Mouse (Mus musculus): ENCODE data around the gene Saysd1. TPM values are rescaled to one million over a fixed set of nuclear protein-coding genes. Genes with fewer than 3 reads are reported as not detected.
"Not testable (repeated sequence)": the region's sequence is repeated elsewhere in the genome, so short reads cannot be mapped to it uniquely, and the experiment has no call there.

The Saysd1 gene
- polyA plus RNA-seq, 1 experiment from 2014 or later = 15.8 TPM

DNA sequence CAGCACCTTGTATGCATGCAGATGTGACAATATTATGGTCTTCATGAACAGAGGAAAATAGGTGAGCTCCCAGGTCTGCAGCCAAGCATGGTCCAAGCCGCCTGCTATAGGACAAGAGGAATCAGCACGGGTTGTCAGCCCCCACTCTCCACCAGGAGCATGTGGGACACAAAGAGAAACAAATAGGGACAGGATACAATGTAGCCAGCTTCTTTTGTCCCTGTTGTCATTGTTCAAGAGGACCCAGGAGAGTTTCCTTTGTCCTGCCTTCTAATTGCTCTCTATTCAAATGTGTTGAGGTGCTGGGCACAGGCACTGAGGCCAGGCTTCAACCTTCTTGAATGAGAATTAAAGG, 89.9 kb downstream of the Saysd1 start:
- Histone ChIP-seq H3K9ac (no peak overlapping the region), H3K4me1 (replicated peaks) (no peaks in the 10 kb centered on the region), H3K27ac (no peak overlapping the region), H3K4me2 (replicated peaks) (no peak overlapping the region), H3K36me3 (no peaks in the 10 kb centered on the region), H3K27me3 (replicated peaks) (no peaks in the 10 kb centered on the region), H3K4me3 (replicated peaks) (no peak overlapping the region), H3K9me3 (no peaks in the 10 kb centered on the region)
- WGBS = 43% methylated on average over 2 of the region's 2 CpGs
- no peak for ATAC-seq

DNA sequence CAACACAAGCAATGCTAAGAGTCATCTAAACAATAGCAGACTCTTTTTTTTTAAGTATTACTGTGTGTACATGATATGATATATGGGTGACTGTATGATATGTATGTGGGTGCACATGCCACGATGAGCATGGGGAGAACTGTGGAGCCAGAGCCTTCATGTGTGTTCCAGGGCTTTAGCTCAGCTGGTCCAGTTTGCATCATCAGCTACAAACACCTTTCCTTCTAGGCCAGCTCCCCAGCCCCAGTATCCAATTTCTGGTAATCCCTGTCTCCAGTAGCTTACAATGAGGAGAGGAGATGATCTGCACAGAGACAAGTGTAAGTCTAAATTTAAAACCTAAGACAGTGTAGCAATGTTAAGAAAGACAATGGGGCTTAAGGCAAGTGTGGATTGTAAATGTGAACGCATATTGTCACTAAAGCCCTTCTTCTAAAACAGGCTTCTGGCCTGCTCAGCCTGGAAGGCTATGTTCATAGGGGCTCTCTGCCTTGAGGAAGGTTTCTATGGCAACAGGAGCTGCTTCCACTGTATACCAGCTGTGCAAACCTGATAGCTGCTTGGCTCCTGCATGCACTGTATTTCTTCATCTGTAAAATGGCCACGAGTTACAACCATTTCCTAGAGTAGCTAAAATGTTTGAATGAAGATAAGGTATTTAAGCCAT, 90.4 kb downstream of the Saysd1 start:
- ATAC-seq = no peak
- H3K27me3 ChIP-seq (replicated peaks) = no peaks in the 10 kb centered on the region
- no peaks in the 10 kb centered on the region for H3K9me3 ChIP-seq
- H3K4me3 ChIP-seq (replicated peaks) = no peak overlapping the region
- H3K27ac ChIP-seq = no peak overlapping the region
- H3K9ac ChIP-seq = no peak overlapping the region
- no peaks in the 10 kb centered on the region for H3K4me1 ChIP-seq (replicated peaks)
- H3K4me2 ChIP-seq (replicated peaks) = no peak overlapping the region
- H3K36me3 ChIP-seq = no peaks in the 10 kb centered on the region
- WGBS = 68% methylated on average over 3 of the region's 3 CpGs

GRCm38 (mm10) chr14:20047291-20047690, 91.0 kb downstream of the Saysd1 start:
- H3K4me3 ChIP-seq (replicated peaks) = no peak overlapping the region
- ATAC-seq = no peak
- no peaks in the 10 kb centered on the region for H3K36me3 ChIP-seq
- 63% methylated on average over 2 of the region's 2 CpGs for WGBS
- no peak overlapping the region for H3K9ac ChIP-seq
- no peak overlapping the region for H3K4me2 ChIP-seq (replicated peaks)
- no peaks in the 10 kb centered on the region for H3K27me3 ChIP-seq (replicated peaks)
- H3K9me3 ChIP-seq = no peaks in the 10 kb centered on the region
- H3K27ac ChIP-seq = no peak overlapping the region
- H3K4me1 ChIP-seq (replicated peaks) = no peaks in the 10 kb centered on the region

- no peak for ATAC-seq
- H3K9me3 ChIP-seq = no peaks in the 10 kb centered on the region
- 96% methylated on average over 1 of the region's 1 CpGs for WGBS
- no peaks in the 10 kb centered on the region for H3K36me3 ChIP-seq
- no peak overlapping the region for H3K4me3 ChIP-seq (replicated peaks)
- H3K9ac ChIP-seq = no peak overlapping the region
- no peaks in the 10 kb centered on the region for H3K27me3 ChIP-seq (replicated peaks)
- H3K27ac ChIP-seq = no peak overlapping the region
- no peak overlapping the region for H3K4me2 ChIP-seq (replicated peaks)
- no peaks in the 10 kb centered on the region for H3K4me1 ChIP-seq (replicated peaks)
Measured at GRCm38 (mm10) chr14:20044036-20044435, 94.3 kb downstream of the Saysd1 start.

GRCm38 (mm10) chr14:20041836-20042235, 96.5 kb downstream of the Saysd1 start:
- Histone ChIP-seq H3K9ac (no peak overlapping the region), H3K9me3 (no peaks in the 10 kb centered on the region), H3K27ac (no peak overlapping the region), H3K4me3 (replicated peaks) (no peak overlapping the region), H3K4me1 (replicated peaks) (no peaks in the 10 kb centered on the region), H3K27me3 (replicated peaks) (no peaks in the 10 kb centered on the region), H3K4me2 (replicated peaks) (no peak overlapping the region), H3K36me3 (no peaks in the 10 kb centered on the region)
- no peak for ATAC-seq
- 79% methylated on average over 2 of the region's 2 CpGs for WGBS

DNA sequence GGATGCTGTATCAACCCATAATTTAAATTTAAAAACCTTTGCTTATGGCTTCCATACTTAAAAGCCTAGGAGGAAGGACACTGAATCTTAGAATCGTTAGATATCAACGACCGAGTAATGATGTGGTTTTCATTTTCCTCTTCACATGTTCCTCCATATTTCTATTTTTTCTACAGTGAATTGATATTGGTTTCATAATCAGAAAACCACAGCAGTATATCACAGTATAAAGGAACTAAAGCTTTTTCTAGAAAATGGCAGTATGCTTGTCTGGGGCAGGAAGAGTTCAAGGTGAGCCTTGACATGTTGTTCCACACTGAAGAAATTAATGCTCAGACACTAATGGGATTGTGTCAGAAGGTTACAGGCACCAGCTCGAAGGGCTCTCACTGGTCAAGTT, 97.4 kb downstream of the Saysd1 start:
- no peak overlapping the region for H3K4me2 ChIP-seq (replicated peaks)
- no peak overlapping the region for H3K9ac ChIP-seq
- no peak overlapping the region for H3K27ac ChIP-seq
- H3K4me3 ChIP-seq (replicated peaks) = no peak overlapping the region
- WGBS = 89% methylated on average over 4 of the region's 4 CpGs
- no peaks in the 10 kb centered on the region for H3K36me3 ChIP-seq
- H3K4me1 ChIP-seq (replicated peaks) = no peaks in the 10 kb centered on the region
- no peaks in the 10 kb centered on the region for H3K9me3 ChIP-seq
- H3K27me3 ChIP-seq (replicated peaks) = no peaks in the 10 kb centered on the region
- no peak for ATAC-seq

GRCm38 (mm10) chr14:20039795-20040194, 98.5 kb downstream of the Saysd1 start:
- Histone ChIP-seq H3K9ac (no peak overlapping the region), H3K27me3 (replicated peaks) (no peaks in the 10 kb centered on the region), H3K4me2 (replicated peaks) (no peak overlapping the region), H3K9me3 (no peaks in the 10 kb centered on the region), H3K4me3 (replicated peaks) (no peak overlapping the region), H3K27ac (no peak overlapping the region), H3K4me1 (replicated peaks) (no peaks in the 10 kb centered on the region), H3K36me3 (no peaks in the 10 kb centered on the region)
- no peak for ATAC-seq
- WGBS = 86% methylated on average over 2 of the region's 2 CpGs

DNA sequence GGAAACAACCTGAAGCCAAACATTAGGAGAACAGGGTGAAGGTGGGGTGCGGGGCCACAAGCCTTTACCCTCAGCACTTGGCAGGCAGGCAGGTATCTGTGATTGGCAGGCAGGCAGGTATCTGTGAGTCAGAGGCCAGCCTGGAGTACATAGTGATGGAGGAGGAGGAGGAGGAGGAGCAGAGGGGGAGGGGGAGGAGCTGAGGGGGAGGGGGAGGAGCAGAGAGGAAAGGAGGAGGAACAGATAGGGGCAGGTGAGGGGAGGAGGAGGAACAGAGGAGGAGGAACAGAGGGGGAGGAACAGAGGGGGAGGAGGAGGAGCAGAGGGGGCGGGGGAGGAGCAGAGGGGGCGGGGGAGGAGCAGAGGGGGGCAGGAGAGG, 105.6 kb downstream of the Saysd1 start:
- no peaks in the 10 kb centered on the region for H3K27me3 ChIP-seq (replicated peaks)
- no peaks in the 10 kb centered on the region for H3K4me1 ChIP-seq (replicated peaks)
- H3K36me3 ChIP-seq = no peaks in the 10 kb centered on the region
- peak; percentile 92 for ATAC-seq
- WGBS = 60% methylated on average over 1 of the region's 3 CpGs
- H3K4me2 ChIP-seq (replicated peaks) = 0 out of 2 replicates have a peak overlapping the region, but pooled peaks have one; percentile 14
- H3K4me3 ChIP-seq (replicated peaks) = no peak overlapping the region
- H3K9me3 ChIP-seq = no peaks in the 10 kb centered on the region
- no peak overlapping the region for H3K9ac ChIP-seq
- 0 out of 2 replicates have a peak overlapping the region, but pooled peaks have one; percentile 0 for H3K27ac ChIP-seq

DNA sequence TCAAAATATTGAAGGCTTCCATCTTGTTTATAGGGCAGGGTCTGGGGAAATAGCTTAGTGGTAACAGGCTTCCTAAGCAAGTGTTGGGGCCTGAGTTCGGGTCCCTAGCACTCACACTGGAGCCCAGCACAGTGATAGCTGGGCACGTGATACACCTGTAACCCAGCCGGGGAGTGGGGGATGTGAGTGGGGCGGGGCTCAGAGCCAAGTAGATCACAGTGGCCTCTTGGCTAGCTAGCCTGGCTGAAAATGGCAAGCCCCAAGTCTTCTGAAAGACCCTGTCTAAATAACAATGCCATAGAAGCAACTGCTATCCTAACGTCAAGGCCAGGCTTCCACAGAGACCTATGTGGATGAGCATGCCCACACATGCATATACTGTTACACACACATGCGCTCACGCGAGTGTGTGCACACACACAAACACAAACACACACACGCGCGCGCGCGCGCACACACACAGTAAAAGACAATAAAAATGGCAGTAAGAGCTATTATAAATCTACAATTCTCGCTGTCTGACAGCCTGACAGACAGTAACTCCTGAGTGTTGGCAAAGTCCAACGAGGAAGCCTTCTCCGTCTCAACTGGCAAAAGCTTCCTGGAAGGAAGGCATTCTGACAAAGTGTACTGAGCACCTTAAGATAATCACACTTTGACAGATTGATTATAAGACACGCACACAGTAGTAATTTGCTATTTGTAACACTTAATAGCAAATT, 106.2 kb downstream of the Saysd1 start:
- Histone ChIP-seq H3K36me3 (no peaks in the 10 kb centered on the region), H3K4me1 (replicated peaks) (no peaks in the 10 kb centered on the region), H3K27ac (peak overlapping the region; percentile 0; the same call in 1 of the 2 replicates), H3K4me3 (replicated peaks) (no peak overlapping the region), H3K27me3 (replicated peaks) (no peaks in the 10 kb centered on the region), H3K9me3 (no peaks in the 10 kb centered on the region), H3K9ac (no peak overlapping the region), H3K4me2 (replicated peaks) (0 out of 2 replicates have a peak overlapping the region, but pooled peaks have one; percentile 14)
- peak; percentile 80 for ATAC-seq
- 59% methylated on average over 19 of the region's 19 CpGs for WGBS

DNA sequence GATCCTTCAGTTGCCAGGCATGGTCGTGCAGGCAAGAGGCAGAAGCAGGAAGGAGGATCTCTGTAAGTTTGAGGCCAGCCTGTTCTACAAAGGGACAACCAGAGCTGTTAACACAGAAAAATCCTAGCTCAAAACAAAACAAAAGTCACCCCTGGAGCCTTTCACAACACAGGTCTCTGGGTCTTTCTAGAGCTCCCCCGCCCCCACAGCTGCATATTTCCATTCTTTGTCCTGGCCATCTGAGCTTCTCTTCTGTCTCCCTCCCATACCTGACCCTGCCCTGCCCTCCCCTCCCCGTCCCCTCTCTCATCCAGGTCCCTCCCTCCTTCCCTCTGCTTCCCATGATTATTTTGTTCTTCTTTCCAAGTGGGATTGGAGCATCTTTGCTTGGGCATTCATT, 108.7 kb downstream of the Saysd1 start:
- no peak overlapping the region for H3K4me3 ChIP-seq (replicated peaks)
- no peak overlapping the region for H3K27ac ChIP-seq
- 54% methylated on average over 3 of the region's 3 CpGs for WGBS
- H3K4me2 ChIP-seq (replicated peaks) = no peak overlapping the region
- no peaks in the 10 kb centered on the region for H3K27me3 ChIP-seq (replicated peaks)
- H3K9me3 ChIP-seq = no peaks in the 10 kb centered on the region
- no peak overlapping the region for H3K9ac ChIP-seq
- ATAC-seq = no peak
- no peaks in the 10 kb centered on the region for H3K4me1 ChIP-seq (replicated peaks)
- no peaks in the 10 kb centered on the region for H3K36me3 ChIP-seq

DNA sequence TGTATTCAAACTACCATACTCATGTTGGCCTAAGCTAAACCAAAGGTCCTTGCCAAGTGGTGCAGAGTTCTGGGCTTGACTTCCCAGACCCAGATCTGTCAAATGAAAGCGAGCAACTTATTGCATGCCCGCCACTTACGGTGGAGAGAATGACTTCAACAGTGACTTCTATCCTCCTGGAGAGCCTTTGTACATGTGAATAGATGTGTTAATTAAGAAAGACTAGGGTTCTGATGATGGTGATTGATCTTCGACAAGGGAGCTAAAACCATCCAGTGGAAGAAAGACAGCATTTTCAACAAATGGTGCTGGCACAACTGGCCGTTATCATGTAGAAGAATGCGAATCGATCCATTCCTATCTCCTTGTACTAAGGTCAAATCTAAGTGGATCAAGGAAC, 110.9 kb downstream of the Saysd1 start:
- WGBS = 92% methylated on average over 7 of the region's 7 CpGs

More for the DNA sequence above, 110.9 kb downstream of the Saysd1 start:
- not testable (repeated sequence) for H3K36me3 ChIP-seq; H3K4me1 ChIP-seq (replicated peaks); H3K9ac ChIP-seq; H3K4me3 ChIP-seq (replicated peaks); H3K27me3 ChIP-seq (replicated peaks); H3K9me3 ChIP-seq; H3K27ac ChIP-seq; ATAC-seq; H3K4me2 ChIP-seq (replicated peaks)

All from intestine, embryonic 15.5 days (tissue).